Mouse (Mus musculus) CH12.LX (cell line): ENCODE measurements around the gene Gm12117. TPM values are rescaled to one million over a fixed set of nuclear protein-coding genes. Genes with fewer than 3 reads are reported as not detected.

Source experiments
- DNase-seq: peaks from one replicate; pipeline ENCODE4 v3.0.0-alpha.2; 2013; ENCODE audit errors: extremely low read depth
- H3K27ac ChIP-seq: 2 replicates; pipeline ENCODE4 v1.5.1; 2012; ENCODE audit warnings: low read depth, mild to moderate bottlenecking, control low read depth, moderate library complexity; ENCODE audit not compliant: insufficient read depth
- H3K27me3 ChIP-seq: replicated peaks from 2 replicates; pipeline ENCODE3; 2012; ENCODE audit warnings: inconsistent platforms
- H3K36me3 ChIP-seq, 2 experiments: replicated peaks in 1 of 2; 2 replicates each; pipeline versions ENCODE3 to v1.6.1; 2012; ENCODE audit warnings: inconsistent platforms in 1 of 2, low read length in 1 of 2, mild to moderate bottlenecking in 1 of 2, mixed read lengths in 1 of 2, moderate library complexity in 1 of 2; ENCODE audit not compliant: control insufficient read depth in 1 of 2, insufficient read depth in 1 of 2
- H3K4me1 ChIP-seq, 2 experiments: 2 replicates each; pipeline ENCODE4 v1.6.1; 2012; ENCODE audit warnings: inconsistent platforms in 1 of 2, moderate library complexity in 1 of 2; ENCODE audit not compliant: insufficient read depth in 2 of 2, control insufficient read depth in 1 of 2
- H3K4me2 ChIP-seq: 2 replicates; pipeline ENCODE4 v1.6.1; 2012; ENCODE audit warnings: low read depth, mild to moderate bottlenecking, control low read depth; ENCODE audit not compliant: poor library complexity, insufficient read depth, severe bottlenecking
- H3K4me3 ChIP-seq, 3 experiments: fragments of 150-350 bp in 1 of 3; sonication (generic) in 1 of 3; replicated peaks in 1 of 3; 2 replicates each; pipeline versions ENCODE3 to v1.5.1; 2011 to 2012; ENCODE audit warnings: low read depth in 2 of 3, low read length in 2 of 3, mild to moderate bottlenecking in 2 of 3, moderate library complexity in 2 of 3, control low read depth in 1 of 3, improper control_type of control experiment in 1 of 3, inconsistent platforms in 1 of 3, mixed read lengths in 1 of 3; ENCODE audit not compliant: poor library complexity in 1 of 3
- H3K79me2 ChIP-seq: replicated peaks from 2 replicates; pipeline ENCODE4 v1.6.1; 2012; ENCODE audit warnings: mild to moderate bottlenecking, moderate library complexity; ENCODE audit not compliant: control insufficient read depth, poor library complexity, insufficient read depth, severe bottlenecking; ENCODE audit errors: extremely low read depth
- H3K9ac ChIP-seq: 2 replicates; pipeline ENCODE4 v1.6.1; 2012; ENCODE audit warnings: low read depth, mild to moderate bottlenecking, control low read depth, moderate library complexity; ENCODE audit not compliant: insufficient read depth
- H3K9me3 ChIP-seq: replicated peaks from 2 replicates; pipeline ENCODE3; 2012; ENCODE audit warnings: low read length, inconsistent platforms, mixed read lengths
- BHLHE40 ChIP-seq: IDR thresholded peaks from 2 replicates; pipeline ENCODE4 v1.6.1; 2011; ENCODE audit warnings: mild to moderate bottlenecking, low read depth, low read length, improper control_type of control experiment
- CTCF ChIP-seq, 2 experiments: IDR thresholded peaks in 1 of 2; conservative IDR thresholded peaks in 1 of 2; 2 replicates each; pipeline ENCODE4 v1.5.1; 2011 to 2012; ENCODE audit warnings: low read depth in 2 of 2, low read length in 2 of 2, improper control_type of control experiment in 1 of 2, inconsistent platforms in 1 of 2, mild to moderate bottlenecking in 1 of 2, moderate library complexity in 1 of 2
- GABPA ChIP-seq: IDR thresholded peaks from 2 replicates; pipeline ENCODE4 v1.6.1; 2012; ENCODE audit warnings: low read depth, low read length, improper control_type of control experiment, inconsistent platforms; ENCODE audit not compliant: insufficient replicate concordance
- HCFC1 ChIP-seq: IDR thresholded peaks from 2 replicates; pipeline ENCODE4 v1.6.1; 2012; ENCODE audit warnings: low read depth, mild to moderate bottlenecking, inconsistent platforms, low read length, improper control_type of control experiment
- IRF4 ChIP-seq: IDR thresholded peaks from 2 replicates; pipeline ENCODE4 v1.6.1; 2014; ENCODE audit warnings: low read depth, mild to moderate bottlenecking, inconsistent platforms, low read length, improper control_type of control experiment
- KAT2A ChIP-seq: IDR thresholded peaks from 2 replicates; pipeline ENCODE4 v1.6.1; 2012; ENCODE audit warnings: low read length, improper control_type of control experiment, inconsistent platforms; ENCODE audit not compliant: insufficient replicate concordance
- MAFK ChIP-seq: IDR thresholded peaks from 2 replicates; pipeline ENCODE4 v1.6.1; 2011; ENCODE audit warnings: low read length, improper control_type of control experiment; ENCODE audit not compliant: insufficient replicate concordance
- MAX ChIP-seq: IDR thresholded peaks from 2 replicates; pipeline ENCODE4 v1.6.1; 2011; ENCODE audit warnings: low read length, improper control_type of control experiment
- MEF2A ChIP-seq: IDR thresholded peaks from 2 replicates; pipeline ENCODE4 v1.6.1; 2014; ENCODE audit warnings: low read depth, mild to moderate bottlenecking, inconsistent platforms, low read length, improper control_type of control experiment, borderline replicate concordance
- MXI1 ChIP-seq: IDR thresholded peaks from 2 replicates; pipeline ENCODE4 v1.6.1; 2011; ENCODE audit warnings: mild to moderate bottlenecking, low read depth, low read length, improper control_type of control experiment
- NRF1 ChIP-seq: IDR thresholded peaks from 2 replicates; pipeline ENCODE4 v1.6.1; 2014; ENCODE audit warnings: low read depth, mild to moderate bottlenecking, inconsistent platforms, low read length, improper control_type of control experiment, moderate library complexity
- PAX5 ChIP-seq: IDR thresholded peaks from 2 replicates; pipeline ENCODE4 v1.6.1; 2012; ENCODE audit warnings: low read length, inconsistent platforms, mixed read lengths
- POLR2A ChIP-seq: IDR thresholded peaks from 2 replicates; pipeline ENCODE4 v1.6.1; 2011; ENCODE audit warnings: low read depth, mild to moderate bottlenecking, improper control_type of control experiment, low read length
- SMC3 ChIP-seq: IDR thresholded peaks from 2 replicates; pipeline ENCODE4 v1.6.1; 2011; ENCODE audit warnings: low read depth, low read length, improper control_type of control experiment
- UBTF ChIP-seq: IDR thresholded peaks from 2 replicates; pipeline ENCODE4 v1.6.1; 2012; ENCODE audit warnings: low read depth, mild to moderate bottlenecking, inconsistent platforms, low read length, improper control_type of control experiment, moderate library complexity
- dilution Hi-C: fragments of 300-500 bp; cut with MboI; formaldehyde crosslinking; loops from 2 replicates; pipeline ENCODE4 v1.14.3; 2020; ENCODE audit warnings: low sequenced_read_pairs; ENCODE audit not compliant: extremely low pct_unique_long_range_greater_than_20kb, extremely low pct_ligation_motif_present
- in situ Hi-C: fragments of 300-500 bp; cut with MboI; formaldehyde crosslinking; loops from 3 replicates; pipeline ENCODE4 v1.14.3; 2019; ENCODE audit warnings: low sequenced_read_pairs, low pct_ligation_motif_present, low pct_unique_long_range_greater_than_20kb, mixed read lengths
- polyA plus RNA-seq: library from polyadenylated mRNA; unstranded; fragments of >175 nt; gene quantifications from 2 replicates; pipeline ENCODE4 v1.2.1, GENCODE M21; 2012; ENCODE audit warnings: low read depth; ENCODE audit not compliant: insufficient read length
- total RNA-seq, 2 experiments: library from RNA; depleted of rRNA; stranded (reverse); fragments of 300-350 nt in 1 of 2; fragments of >200 nt in 1 of 2; gene quantifications; 2 replicates each; pipeline ENCODE4 v1.2.3; 2012 to 2014

Gm12117 gene
- total RNA-seq (2012; rRNA removed), result not detected in 2 replicates
- total RNA-seq (2014; rRNA removed), result not detected in 2 replicates
- polyA plus RNA-seq, result 0.46 and 0.89 TPM in 2 replicates

GRCm38 (mm10) chr11:33276637-33277036 lies at the start of gene Gm12117:
Gene Gm12117 (minus strand): TSS chr11:33276737.
- no peaks in the 10 kb centered on the region for H3K79me2 ChIP-seq
- no peak for DNase-seq
- no peak for TF ChIP-seq CTCF (conservative IDR thresholded peaks at IDR 0.05 in 1 of 2, IDR thresholded peaks at IDR 0.05 in 1 of 2; ENCODE audit: low read depth in 2 of 2, low read length in 2 of 2)
- no peak for TF ChIP-seq HCFC1
- no peak for TF ChIP-seq SMC3
- no peak for TF ChIP-seq IRF4
- no peak for TF ChIP-seq NRF1
- no peak for TF ChIP-seq PAX5
- no peak for TF ChIP-seq MAFK
- TF ChIP-seq POLR2A, result no peak
- TF ChIP-seq GABPA, result no peak
- no peak for TF ChIP-seq KAT2A
- no peak for TF ChIP-seq MEF2A
- no peak for TF ChIP-seq UBTF
- TF ChIP-seq BHLHE40, result no peak
- no peak for TF ChIP-seq MAX
- no peaks in the 10 kb centered on the region for H3K27me3 ChIP-seq
- H3K4me1 ChIP-seq, result no peaks in the 10 kb centered on the region
- no peak within 1 kb of the TSS for H3K9ac ChIP-seq
- H3K4me2 ChIP-seq, result no peak within 1 kb of the TSS
- dilution Hi-C loops, result no loop called here
- no peak within 1 kb of the TSS for H3K4me3 ChIP-seq
- in situ Hi-C loops, result no loop called here
- H3K27ac ChIP-seq, result no peak within 1 kb of the TSS
- no peaks in the 10 kb centered on the region for H3K36me3 ChIP-seq
- H3K9me3 ChIP-seq, result no peaks in the 10 kb centered on the region

GRCm38 (mm10) chr11:33319006-33319611 lies 42.6 kb upstream of the Gm12117 start:
- in situ Hi-C loops (no loop called here), dilution Hi-C loops (no loop called here)
- no peak overlapping the region for H3K9ac ChIP-seq
- H3K4me1 ChIP-seq, result peaks cover 0 to 4% of the 10 kb centered on the region in 2 experiments; a peak in 1 of 4 replicates
- H3K27ac ChIP-seq, result no peak overlapping the region
- H3K9me3 ChIP-seq, result no peaks in the 10 kb centered on the region
- H3K4me3 ChIP-seq, result no peak overlapping the region
- no peaks in the 10 kb centered on the region for H3K79me2 ChIP-seq
- no peaks in the 10 kb centered on the region for H3K27me3 ChIP-seq
- H3K4me2 ChIP-seq, result no peak overlapping the region
- no peak for TF ChIP-seq MXI1
- no peak for TF ChIP-seq MAX
- TF ChIP-seq, all 38 proteins: peak for 0
- no peaks in the 10 kb centered on the region for H3K36me3 ChIP-seq
- DNase-seq, result no peak
